Mouse (Mus musculus): ENCODE data around the gene Gabpb1. TPM values are rescaled to one million over a fixed set of nuclear protein-coding genes. Genes with fewer than 3 reads are reported as not detected.
A peak's percentile ranks its signal among the peaks of the same experiment; 100 is the strongest.

The Gabpb1 gene
- total and polyA plus RNA-seq, 3 experiments = 23.9 to 50.2 (median 50.1) TPM

GRCm38 (mm10) chr2:126607553-126608203 is 68.5 kb downstream of the Gabpb1 start:
- TF ChIP-seq GABPA (IDR thresholded peaks at IDR 0.05; ENCODE audit: insufficient replicate concordance, low read depth, low read length) (no peak), TBP (conservative IDR thresholded peaks at IDR 0.05; ENCODE audit: low read depth, low read length) (no peak), ZKSCAN1 (IDR thresholded peaks at IDR 0.05; ENCODE audit: borderline replicate concordance, low read depth, low read length) (no peak), ETS1 (conservative IDR thresholded peaks at IDR 0.05; ENCODE audit: low read depth, low read length) (no peak), ZMIZ1 (IDR thresholded peaks at IDR 0.05; ENCODE audit: low read depth, low read length) (no peak), SIN3A (IDR thresholded peaks at IDR 0.05; ENCODE audit: low read length) (no peak), BHLHE40 (IDR thresholded peaks at IDR 0.05; ENCODE audit: low read depth, low read length) (no peak), EP300 (IDR thresholded peaks at IDR 0.05; ENCODE audit: low read length) (no peak), POLR2AphosphoS2 (IDR thresholded peaks at IDR 0.05; ENCODE audit: low read depth, low read length) (no peak), E2F4 (IDR thresholded peaks at IDR 0.05; ENCODE audit: insufficient replicate concordance, low read depth, low read length) (no peak), PAX5 (IDR thresholded peaks at IDR 0.05; ENCODE audit: low read length) (no peak), NELFE (IDR thresholded peaks at IDR 0.05; ENCODE audit: low read depth, low read length) (no peak), TCF12 (IDR thresholded peaks at IDR 0.05; ENCODE audit: low read depth, low read length) (no peak), JUND (conservative IDR thresholded peaks at IDR 0.05; ENCODE audit: low read depth, low read length) (no peak), CHD2 (IDR thresholded peaks at IDR 0.05; ENCODE audit: low read length) (no peak), KAT2A (IDR thresholded peaks at IDR 0.05; ENCODE audit: insufficient replicate concordance, low read length) (no peak), IRF4 (IDR thresholded peaks at IDR 0.05; ENCODE audit: low read depth, low read length) (no peak), CHD1 (IDR thresholded peaks at IDR 0.05; ENCODE audit: low read depth, low read length) (no peak), HCFC1 (IDR thresholded peaks at IDR 0.05; ENCODE audit: low read depth, low read length) (no peak)
- Histone ChIP-seq H3K9me3 (replicated peaks; ENCODE audit: low read length) (no peaks in the 10 kb centered on the region), H3K79me2 (replicated peaks; ENCODE audit: control insufficient read depth, extremely low read depth, insufficient read depth, poor library complexity, severe bottlenecking) (no peaks in the 10 kb centered on the region), H3K4me3 (replicated peaks in 1 of 3; ENCODE audit: low read depth in 2 of 3, low read length in 2 of 3, poor library complexity in 1 of 3) (no peak overlapping the region), H3K4me2 (ENCODE audit: insufficient read depth, low read depth, poor library complexity, severe bottlenecking) (peak overlapping the region; percentile 30; the same call in 1 of the 2 replicates), H3K36me3 (replicated peaks in 1 of 2; ENCODE audit: control insufficient read depth in 1 of 2, insufficient read depth in 1 of 2, low read length in 1 of 2) (no peaks in the 10 kb centered on the region), H3K27ac (ENCODE audit: insufficient read depth, low read depth) (no peak overlapping the region), H3K9ac (ENCODE audit: insufficient read depth, low read depth) (no peak overlapping the region), H3K27me3 (replicated peaks) (no peaks in the 10 kb centered on the region), H3K4me1 (ENCODE audit: control insufficient read depth in 1 of 2, insufficient read depth in 2 of 2) (peaks cover 6 to 9% of the 10 kb centered on the region in 2 experiments; a peak in 3 of 4 replicates)
- no peak for DNase-seq (ENCODE audit: extremely low read depth)
- dilution Hi-C loops (cut with MboI; ENCODE audit: extremely low pct_ligation_motif_present, extremely low pct_unique_long_range_greater_than_20kb, low sequenced_read_pairs) (no loop called here), in situ Hi-C loops (cut with MboI; ENCODE audit: low pct_ligation_motif_present, low pct_unique_long_range_greater_than_20kb, low sequenced_read_pairs) (loop anchor here (5.0 to 10.0 kb wide), 2 partner anchors 35 to 57 kb away; no protein-coding TSS in a partner anchor)

- no peaks in the 10 kb centered on the region for H3K27me3 ChIP-seq (replicated peaks)
- dilution Hi-C loops (cut with MboI; ENCODE audit: extremely low pct_ligation_motif_present, extremely low pct_unique_long_range_greater_than_20kb, low sequenced_read_pairs) (no loop called here), in situ Hi-C loops (cut with MboI; ENCODE audit: low pct_ligation_motif_present, low pct_unique_long_range_greater_than_20kb, low sequenced_read_pairs) (loop anchor here (5.0 to 10.0 kb wide), 2 partner anchors 36 to 58 kb away; no protein-coding TSS in a partner anchor)
- H3K9ac ChIP-seq (ENCODE audit: insufficient read depth, low read depth) = no peak overlapping the region
- H3K4me2 ChIP-seq (ENCODE audit: insufficient read depth, low read depth, poor library complexity, severe bottlenecking) = no peak overlapping the region
- H3K27ac ChIP-seq (ENCODE audit: insufficient read depth, low read depth) = no peak overlapping the region
- H3K4me1 ChIP-seq (ENCODE audit: control insufficient read depth in 1 of 2, insufficient read depth in 2 of 2) = peaks cover 12 to 16% of the 10 kb centered on the region in 2 experiments
- DNase-seq (ENCODE audit: extremely low read depth) = no peak
- H3K36me3 ChIP-seq (replicated peaks in 1 of 2; ENCODE audit: control insufficient read depth in 1 of 2, insufficient read depth in 1 of 2, low read length in 1 of 2) = no peaks in the 10 kb centered on the region
- no peaks in the 10 kb centered on the region for H3K9me3 ChIP-seq (replicated peaks; ENCODE audit: low read length)
- H3K79me2 ChIP-seq (replicated peaks; ENCODE audit: control insufficient read depth, extremely low read depth, insufficient read depth, poor library complexity, severe bottlenecking) = no peaks in the 10 kb centered on the region
- TF ChIP-seq RCOR1 (conservative IDR thresholded peaks at IDR 0.05; ENCODE audit: low read depth, low read length) = no peak
- TF ChIP-seq MXI1 (IDR thresholded peaks at IDR 0.05; ENCODE audit: low read depth, low read length) = no peak
- no peak for TF ChIP-seq JUND (conservative IDR thresholded peaks at IDR 0.05; ENCODE audit: low read depth, low read length)
- no peak for TF ChIP-seq NELFE (IDR thresholded peaks at IDR 0.05; ENCODE audit: low read depth, low read length)
- TF ChIP-seq USF1 (IDR thresholded peaks at IDR 0.05; ENCODE audit: low read depth, low read length) = no peak
- TF ChIP-seq UBTF (IDR thresholded peaks at IDR 0.05; ENCODE audit: low read depth, low read length) = no peak
- TF ChIP-seq SMC3 (IDR thresholded peaks at IDR 0.05; ENCODE audit: low read depth, low read length) = no peak
- no peak for TF ChIP-seq MAZ (IDR thresholded peaks at IDR 0.05; ENCODE audit: low read depth, low read length)
- no peak for TF ChIP-seq TCF12 (IDR thresholded peaks at IDR 0.05; ENCODE audit: low read depth, low read length)
- no peak for TF ChIP-seq ELF1 (IDR thresholded peaks at IDR 0.05; ENCODE audit: low read depth, low read length)
- TF ChIP-seq USF2 (conservative IDR thresholded peaks at IDR 0.05; ENCODE audit: low read depth, low read length) = no peak
- no peak for TF ChIP-seq BHLHE40 (IDR thresholded peaks at IDR 0.05; ENCODE audit: low read depth, low read length)
- TF ChIP-seq CHD1 (IDR thresholded peaks at IDR 0.05; ENCODE audit: low read depth, low read length) = no peak
- no peak for TF ChIP-seq ZKSCAN1 (IDR thresholded peaks at IDR 0.05; ENCODE audit: borderline replicate concordance, low read depth, low read length)
- no peak for TF ChIP-seq KAT2A (IDR thresholded peaks at IDR 0.05; ENCODE audit: insufficient replicate concordance, low read length)
- no peak for TF ChIP-seq RAD21 (IDR thresholded peaks at IDR 0.05; ENCODE audit: low read depth, low read length)
- H3K4me3 ChIP-seq (replicated peaks in 1 of 3; ENCODE audit: low read depth in 2 of 3, low read length in 2 of 3, poor library complexity in 1 of 3) = no peak overlapping the region
These were observed 69.5 kb downstream of the Gabpb1 start for GRCm38 (mm10) chr2:126606688-126607062.
